Mouse (Mus musculus): ENCODE data around the gene Lrba. TPM values are rescaled to one million over a fixed set of nuclear protein-coding genes. Genes with fewer than 3 reads are reported as not detected.

The Lrba gene
- total RNA-seq, 2 experiments from 2014 or later: 29.5 to 30.2 TPM

DNA sequence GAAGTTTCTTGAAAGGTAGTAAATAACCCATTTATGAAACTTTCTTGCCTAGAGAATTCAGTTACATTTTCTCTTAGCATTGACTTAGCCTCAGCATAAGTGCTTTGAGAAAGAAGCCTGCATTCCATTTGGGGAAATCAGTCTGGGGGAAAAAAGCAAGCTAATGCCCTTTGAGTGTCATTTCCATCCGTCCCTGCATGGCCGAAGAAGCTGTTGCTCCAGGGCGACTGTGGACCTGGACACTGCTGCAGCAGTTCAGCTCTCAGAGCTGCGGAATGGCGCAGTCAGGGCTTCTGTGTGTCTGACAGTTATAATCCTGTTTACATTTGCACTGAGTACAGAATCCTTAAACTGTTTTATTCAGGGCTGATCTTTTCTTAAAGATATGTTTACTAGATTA lies 327.7 kb downstream of the Lrba start:
- no peak for DNase-seq (ENCODE audit: low spot score in 2 of 2)

DNA sequence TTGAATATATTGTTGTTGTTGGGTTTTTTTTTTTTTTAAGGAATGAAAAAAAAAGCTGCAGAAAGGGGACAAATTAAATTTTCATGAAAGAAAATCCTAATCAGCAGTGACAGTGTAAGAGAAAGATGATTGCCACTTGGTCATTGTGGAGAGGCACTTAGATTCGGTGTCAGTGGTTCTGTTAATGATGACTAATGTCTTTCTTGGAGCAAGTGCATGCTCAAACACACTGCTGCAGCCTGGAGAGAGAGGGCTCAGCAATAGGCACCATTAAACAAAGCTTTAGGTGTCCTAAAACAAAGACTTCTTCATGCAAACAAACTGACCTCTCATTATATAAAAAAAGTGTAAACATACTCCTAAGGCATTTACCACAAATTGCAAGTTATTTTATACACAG lies 334.5 kb downstream of the Lrba start:
- no peak for DNase-seq (ENCODE audit: low spot score in 2 of 2)

DNA sequence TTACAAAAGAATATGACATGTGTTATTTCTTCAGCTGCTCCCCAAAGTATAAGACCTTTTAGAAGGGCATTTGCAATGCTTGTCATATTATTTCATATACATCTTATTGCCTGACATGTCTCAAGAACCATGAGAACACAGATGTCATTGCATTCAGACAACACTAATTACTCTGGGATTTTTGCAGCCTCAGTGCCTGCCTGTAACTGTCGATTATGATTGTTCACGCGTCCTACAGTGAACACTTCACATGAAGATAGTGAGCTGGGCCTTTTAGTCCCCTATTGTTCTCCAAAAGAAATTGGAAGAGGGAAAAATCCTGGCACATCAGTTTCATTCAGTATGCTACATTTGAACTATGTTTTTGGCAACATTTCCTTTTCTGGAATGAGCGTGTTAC lies 335.2 kb downstream of the Lrba start:
- no peak for DNase-seq (ENCODE audit: low spot score in 2 of 2)

DNA sequence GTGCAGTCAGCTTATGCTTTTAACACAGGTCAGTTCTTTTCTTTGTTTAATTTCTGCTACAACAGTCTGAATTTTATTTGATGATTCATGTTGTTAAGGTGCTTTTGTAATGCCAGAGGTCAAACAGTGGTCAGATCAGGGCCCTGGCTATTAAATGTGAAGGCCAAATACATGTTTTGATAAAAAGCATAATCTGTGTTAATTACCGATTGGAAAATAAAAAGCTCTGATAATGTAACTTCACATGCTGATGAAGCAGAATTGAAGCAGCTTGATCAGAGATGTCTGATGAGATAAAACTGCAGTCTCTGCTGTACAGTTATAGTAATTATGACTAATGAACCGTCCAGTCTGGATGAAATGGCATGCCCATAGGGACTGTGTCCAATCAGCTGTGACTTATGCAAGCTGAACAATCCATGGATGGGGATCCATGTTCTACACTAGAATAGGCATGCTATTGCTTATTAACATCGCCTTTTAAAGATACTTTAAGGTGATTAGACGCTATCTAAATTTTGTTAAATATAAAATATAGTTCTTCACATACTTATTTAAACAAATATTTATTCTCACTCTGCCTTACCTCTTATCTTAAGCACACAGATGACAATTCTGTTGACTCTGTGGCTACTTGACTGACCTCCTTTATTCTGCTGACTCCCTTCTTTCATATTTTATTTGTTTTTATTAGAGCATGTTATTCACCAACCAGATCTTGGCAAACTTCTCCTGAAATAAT lies 336.0 kb downstream of the Lrba start:
- DNase-seq (ENCODE audit: low spot score in 2 of 2): no peak

DNA sequence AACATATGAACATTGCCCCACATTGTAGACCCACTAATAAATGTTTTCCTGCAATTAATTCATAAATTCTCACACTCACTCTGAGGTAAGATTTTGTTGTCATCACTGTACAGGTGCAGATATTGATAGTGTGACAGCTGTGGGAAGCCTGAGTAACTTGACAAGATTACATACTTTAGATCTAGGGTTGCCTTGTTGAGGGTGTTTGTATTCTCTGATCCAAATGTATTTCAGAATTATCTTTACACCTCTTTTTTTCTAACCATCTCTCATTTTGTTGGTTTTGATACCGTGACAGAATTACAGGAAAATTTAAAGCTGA lies 336.5 kb downstream of the Lrba start:
- DNase-seq (ENCODE audit: low spot score in 2 of 2): no peak

DNA sequence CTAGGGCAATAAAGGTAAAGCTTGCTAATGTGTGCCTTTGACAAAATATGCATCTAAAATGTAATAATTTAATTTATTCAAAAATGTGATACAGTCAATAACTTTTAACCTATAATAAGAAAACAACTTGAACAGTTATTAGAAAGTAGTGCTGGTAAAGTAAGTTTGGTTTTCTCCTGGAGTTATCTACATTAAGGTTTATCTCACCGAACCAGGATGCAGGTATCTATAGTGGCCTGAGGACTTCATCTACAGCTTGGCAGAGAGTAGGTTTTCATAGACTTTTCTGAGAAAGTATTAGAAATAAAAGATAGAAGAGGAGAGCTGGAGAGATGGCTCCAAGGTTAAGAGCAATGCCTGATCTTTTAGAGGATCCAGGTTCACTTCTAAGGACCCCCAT lies 336.9 kb downstream of the Lrba start:
- DNase-seq (ENCODE audit: low spot score in 2 of 2): no peak

DNA sequence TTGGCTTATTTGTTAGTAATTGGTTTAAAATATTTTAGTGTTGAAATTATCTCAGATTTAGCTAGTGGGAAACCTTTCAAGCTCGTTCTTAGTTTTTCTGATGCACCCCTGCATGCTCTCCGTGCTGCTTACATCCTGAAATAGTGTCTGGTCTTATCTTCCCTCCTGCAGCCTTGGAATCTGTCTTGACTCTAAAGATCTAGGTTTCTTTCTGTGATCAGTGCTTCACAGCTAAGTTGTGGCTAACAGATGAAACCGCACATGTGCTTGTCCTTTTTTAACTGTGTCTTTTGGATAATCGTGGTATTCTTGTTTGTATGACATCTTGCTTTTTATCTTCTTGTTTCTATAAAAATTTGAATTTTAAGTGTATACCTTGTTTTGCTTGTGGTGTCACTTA lies 342.8 kb downstream of the Lrba start:
- DNase-seq (ENCODE audit: low spot score in 2 of 2): no peak

DNA sequence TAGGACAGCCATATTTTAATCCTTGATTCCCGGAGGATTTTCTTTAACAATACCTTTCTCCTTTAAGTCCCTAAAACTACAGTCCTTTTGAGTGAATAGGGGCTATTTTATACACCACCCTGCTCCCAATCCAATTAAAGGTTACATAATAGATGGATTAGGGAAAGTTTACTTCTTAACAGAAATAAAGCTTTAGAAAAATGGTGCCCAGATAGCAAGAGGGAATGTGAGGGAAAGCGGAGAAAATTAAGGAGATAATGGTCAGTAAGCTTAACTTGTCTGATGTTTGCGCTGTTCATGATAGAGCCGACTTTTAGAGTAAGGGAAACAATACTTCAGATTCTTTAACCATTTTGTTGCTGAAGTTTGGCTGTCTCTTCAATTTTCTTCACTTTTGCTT lies 347.0 kb downstream of the Lrba start:
- DNase-seq (ENCODE audit: low spot score in 2 of 2): no peak

DNA sequence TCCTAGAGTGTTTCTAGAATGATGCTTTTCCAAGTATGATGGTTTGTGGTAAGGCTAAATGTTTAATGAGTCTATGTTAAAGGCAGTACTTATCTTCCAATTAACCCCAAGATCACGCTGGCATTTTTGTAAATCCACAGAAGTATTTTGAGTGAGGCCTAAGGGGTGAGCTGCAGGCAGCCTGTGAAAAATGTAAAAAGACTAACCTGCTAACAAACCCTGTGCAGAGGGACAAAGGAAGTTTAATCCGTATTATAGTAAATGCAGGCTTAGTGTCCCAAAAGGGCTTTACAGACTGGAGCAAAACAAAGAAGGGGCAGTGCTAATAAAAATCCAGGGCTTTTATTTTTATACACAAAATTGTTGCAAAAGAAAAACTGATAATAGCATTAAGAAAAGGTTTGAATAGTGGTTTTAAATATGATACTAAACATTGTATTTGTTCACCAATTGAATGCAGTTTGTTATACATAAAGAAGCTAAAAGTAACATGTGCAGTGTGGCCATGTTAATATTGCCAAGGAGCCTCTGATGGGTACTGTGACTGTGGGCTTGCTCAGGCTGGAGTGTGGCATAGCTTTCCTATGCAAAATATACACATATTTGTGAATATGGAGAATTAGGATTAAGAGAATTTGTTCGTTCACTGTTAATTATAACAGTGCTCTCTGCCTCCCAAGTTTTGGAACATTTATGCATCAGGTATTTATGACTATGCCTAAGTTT lies 348.2 kb downstream of the Lrba start:
- no peak for DNase-seq (ENCODE audit: low spot score in 2 of 2)

DNA sequence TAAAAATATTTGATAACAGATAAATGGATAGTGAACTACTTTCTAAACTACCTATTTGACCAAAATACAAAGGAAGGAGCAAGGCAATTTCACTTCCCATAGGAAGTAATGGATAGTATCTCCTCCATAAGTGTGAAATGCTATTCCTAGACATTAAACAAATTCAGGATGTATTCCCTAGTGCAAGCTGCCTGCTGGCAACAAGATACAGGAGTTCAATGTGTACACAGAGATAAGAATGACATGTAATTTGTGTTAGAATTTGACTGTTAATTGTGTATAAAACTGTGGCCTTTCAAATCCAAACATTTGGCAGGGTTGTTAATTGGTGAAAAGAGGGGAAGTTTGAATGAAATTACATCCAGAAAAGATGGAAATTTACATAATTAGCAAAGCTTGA lies 350.8 kb downstream of the Lrba start:
- DNase-seq (ENCODE audit: low spot score in 2 of 2): no peak

DNA sequence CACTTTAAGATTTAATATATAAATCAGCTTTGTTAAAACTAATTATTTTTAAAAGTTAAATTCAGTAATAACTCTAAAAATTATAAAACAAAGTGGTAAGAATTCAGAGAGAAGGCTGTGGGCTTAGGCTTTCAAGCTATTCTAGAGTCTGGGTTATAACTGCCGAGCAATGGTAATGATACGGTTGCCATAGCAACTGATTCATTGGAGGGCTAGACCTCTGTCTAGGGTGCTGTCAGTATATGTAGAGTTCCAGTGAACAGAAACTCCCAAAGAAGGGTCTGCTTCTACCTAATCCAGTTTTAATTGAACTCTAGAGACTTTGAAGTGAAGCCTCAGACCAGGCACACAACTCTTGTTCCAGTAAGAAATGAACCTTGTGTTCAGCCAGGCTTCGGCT lies 377.8 kb downstream of the Lrba start:
- no peak for DNase-seq (ENCODE audit: low spot score in 2 of 2)

DNA sequence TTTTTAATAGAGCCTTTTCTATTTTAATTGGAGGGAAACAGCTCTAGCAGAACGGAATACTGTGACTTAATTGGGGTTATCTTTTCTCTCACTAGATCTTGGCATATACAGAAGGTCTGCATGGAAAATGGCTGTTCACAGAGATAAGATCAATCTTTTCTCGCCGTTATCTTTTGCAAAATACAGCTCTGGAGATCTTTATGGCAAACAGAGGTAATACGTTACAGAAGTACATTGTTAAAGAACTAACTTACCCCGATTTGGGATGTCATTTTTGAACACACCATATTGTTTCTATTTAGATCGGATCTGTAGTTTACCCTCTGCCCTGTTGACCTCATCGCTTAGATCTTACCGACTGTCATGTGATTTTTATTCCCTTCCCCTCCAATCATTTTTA lies 381.3 kb downstream of the Lrba start:
- no peak for DNase-seq (ENCODE audit: low spot score in 2 of 2)

DNA sequence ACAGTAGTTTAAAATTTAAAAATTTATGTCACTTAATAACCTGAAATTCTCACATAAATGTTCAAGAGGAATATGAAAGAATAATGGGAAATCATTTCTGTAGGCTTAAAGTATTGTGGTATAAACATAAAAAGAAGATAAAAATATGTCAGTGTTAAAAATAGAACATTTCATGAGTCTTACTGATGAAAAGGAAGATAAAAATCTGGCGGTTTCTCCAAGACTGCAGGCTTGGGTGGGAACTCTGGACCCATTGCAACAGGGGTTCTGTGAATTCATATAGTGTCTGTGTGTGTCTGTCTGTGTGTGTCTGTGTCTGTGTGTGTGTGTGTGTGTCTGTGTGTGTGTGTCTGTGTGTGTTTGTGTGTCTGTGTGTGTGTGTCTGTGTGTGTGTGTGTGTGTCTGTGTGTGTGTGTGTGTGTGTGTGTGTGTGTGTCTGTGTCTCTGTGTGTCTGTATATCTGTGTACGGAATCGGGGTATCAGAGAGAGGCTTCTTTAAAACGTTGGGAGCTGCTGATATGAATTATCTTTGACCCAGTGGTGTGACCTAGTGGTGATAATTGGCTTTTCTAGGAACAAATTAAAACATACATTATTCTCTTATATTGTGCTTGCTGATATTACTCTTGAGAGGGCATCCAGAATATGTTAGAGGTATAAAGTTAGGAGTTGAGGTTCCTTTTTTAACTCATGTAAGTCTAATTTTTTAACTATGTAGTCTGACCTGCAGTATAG lies 402.7 kb downstream of the Lrba start:
- DNase-seq (ENCODE audit: low spot score in 2 of 2): no peak

DNA sequence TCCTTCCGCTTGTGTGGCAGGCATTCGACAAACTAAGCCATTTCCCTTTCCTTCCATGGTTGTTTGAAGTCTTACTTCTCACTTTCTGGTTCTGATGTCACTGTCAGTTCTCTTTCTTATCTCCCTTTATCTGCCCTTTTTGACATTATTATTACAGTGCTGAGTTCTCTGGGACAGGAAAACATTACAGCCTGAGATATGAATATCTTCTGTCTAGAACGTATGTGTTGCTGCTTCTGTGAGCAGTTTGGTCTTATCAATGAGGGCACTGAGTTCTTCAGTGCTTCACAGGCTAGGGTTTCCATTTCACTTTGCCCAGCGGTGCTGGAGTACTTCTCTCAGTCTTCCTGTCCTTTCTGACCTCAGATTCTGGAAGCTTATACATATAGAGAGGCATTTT lies 404.9 kb downstream of the Lrba start:
- no peak for DNase-seq (ENCODE audit: low spot score in 2 of 2)

DNA sequence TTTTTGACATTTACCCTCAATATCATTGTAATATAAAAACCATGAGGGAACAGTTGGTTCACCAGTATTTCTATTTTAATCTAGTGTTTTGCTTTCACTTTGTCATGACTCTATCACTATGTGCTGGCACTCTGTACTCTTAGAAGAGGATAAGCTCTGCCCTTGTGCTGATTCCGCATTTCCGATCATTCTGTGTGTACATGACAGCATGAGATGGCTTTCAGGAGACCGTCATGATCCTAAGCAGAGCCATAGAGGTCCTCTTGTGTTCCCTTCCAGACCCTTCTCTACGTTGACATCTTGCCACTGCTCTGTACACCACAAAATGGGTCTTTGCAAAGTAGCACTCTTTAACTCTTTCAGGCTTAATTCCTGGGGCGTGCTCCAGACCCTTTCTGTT lies 411.0 kb downstream of the Lrba start:
- DNase-seq (ENCODE audit: low spot score in 2 of 2): peak in 1 of 2 experiments; percentile 42

DNA sequence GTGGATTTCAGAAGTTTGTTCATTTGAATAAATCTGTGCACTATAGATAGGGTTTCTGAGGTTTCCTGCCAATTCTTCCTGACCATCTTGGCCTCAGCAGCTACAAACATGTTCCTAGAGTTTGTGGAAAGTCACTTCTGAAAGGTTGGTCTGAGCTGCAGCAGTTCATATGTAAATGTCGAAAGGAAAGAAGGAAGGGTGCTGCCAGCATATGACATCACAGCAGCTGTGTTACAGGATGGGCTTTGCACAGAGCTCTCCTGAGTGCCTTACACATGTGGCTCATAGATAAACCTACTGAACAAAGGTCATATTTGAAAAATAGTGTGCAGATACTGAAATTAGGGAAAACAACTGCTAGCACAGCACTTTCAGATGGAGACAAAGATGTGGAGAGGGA lies 411.5 kb downstream of the Lrba start:
- DNase-seq (ENCODE audit: low spot score in 2 of 2): no peak

DNA sequence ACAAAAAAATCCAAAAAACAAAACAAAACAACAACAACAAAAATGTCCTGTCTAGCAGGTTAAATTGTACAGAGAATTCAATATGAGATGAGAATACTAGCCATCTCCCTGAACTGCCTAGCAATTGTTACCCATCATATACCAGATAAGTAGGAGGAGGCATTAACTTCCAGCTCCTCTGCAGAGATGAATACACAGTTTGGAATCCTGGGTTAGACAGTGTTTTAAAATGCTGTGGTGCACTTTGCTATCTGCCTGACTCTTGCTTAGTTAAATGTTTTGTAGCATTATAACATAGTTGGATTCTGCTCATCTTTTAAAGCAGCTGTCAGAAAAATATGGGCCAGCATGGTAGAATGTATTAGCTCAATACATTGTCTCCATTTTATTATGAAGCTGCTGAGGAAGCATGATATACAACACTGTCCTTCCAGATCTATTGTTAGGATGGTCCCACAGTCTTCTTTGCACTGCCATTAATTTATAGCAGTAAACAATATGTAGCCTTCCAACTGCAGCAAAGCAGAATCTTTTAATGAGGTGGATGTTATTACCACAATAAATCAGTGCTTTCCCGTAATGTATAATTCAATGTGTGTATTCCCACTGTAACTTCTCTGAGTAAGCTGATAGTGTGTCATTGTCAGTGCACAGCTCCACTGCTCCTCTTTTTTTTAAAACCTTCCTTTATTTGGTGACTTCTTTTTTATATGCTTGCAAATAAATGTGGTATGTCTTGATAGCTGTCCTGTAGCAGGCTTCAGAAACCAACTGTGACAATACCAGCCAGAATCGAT lies 414.3 kb downstream of the Lrba start:
- no peak for DNase-seq (ENCODE audit: low spot score in 2 of 2)

DNA sequence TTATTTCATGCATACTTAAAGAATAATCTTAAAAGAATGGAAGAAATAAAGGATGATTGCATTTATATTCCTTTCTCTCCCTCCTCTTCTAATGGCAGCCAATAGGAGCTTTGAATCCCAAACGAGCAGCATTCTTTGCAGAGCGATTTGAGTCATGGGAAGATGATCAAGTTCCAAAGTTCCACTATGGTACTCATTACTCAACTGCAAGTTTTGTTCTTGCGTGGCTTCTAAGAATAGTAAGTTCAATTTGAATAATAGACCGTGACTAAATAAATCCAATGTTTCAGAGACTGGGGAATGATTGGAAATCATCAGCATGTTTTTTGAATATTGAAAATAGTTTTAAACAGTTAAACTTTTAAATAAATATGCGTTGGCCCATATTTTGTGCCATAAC lies 416.9 kb downstream of the Lrba start:
- DNase-seq (ENCODE audit: low spot score in 2 of 2): no peak

DNA sequence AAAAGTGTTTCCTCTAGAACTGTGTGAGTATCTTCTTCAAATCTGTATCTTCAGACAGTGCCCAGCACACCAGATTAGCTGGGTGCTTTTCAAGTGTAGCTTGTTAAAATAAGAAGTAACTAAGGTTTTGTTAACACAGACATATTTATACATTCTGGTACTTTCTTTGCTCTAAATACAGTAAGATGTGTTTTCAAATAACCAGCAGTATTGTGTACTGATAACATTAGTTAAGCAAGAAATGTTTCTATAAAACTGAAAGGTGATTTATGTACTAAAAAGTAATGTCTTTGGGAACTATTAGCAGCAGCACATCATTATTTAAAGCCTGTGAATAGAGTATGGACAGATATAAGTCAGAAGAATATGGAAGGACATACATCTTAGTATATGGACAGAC lies 417.3 kb downstream of the Lrba start:
- DNase-seq (ENCODE audit: low spot score in 2 of 2): no peak

DNA sequence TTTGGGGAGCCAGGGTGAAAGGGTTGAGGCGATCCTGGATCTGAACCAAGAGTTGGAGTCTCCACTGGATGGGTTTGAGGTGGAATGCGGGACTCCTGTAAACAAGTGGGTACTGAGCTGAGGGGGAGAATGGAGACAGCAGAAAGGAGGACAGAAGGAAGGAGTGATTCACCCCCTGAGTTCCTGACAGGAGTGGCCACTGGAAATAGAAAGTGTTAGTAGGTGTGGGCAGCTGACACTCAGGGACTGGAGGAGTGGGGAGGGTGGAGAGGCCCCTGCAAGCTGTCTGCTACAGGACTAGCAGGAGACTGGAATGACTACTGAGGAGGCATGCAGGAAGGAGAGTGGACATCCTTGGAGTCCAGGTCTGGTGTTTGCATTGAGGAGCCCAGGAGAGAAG lies 422.3 kb downstream of the Lrba start:
- no peak for DNase-seq (ENCODE audit: low spot score in 2 of 2)

DNA sequence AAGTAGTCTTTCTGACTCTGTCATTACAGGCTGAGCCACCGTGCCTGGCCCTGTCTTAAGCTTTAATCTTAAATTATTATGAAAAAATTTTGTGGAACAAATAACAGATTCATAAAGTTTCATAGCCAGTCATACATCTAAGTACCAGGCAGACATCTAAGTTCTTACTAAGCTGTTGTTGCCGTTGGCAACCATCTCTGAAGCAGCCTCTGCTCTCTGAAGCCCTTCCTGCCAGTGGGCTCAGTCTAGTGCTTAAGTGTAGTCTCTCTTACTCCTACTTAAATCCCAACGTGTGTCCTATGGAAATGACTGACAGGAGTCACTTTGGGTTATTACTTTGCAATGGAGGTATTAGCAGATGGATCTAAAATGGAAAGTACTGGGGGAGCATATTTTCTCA lies 426.5 kb downstream of the Lrba start:
- no peak for DNase-seq (ENCODE audit: low spot score in 2 of 2)

DNA sequence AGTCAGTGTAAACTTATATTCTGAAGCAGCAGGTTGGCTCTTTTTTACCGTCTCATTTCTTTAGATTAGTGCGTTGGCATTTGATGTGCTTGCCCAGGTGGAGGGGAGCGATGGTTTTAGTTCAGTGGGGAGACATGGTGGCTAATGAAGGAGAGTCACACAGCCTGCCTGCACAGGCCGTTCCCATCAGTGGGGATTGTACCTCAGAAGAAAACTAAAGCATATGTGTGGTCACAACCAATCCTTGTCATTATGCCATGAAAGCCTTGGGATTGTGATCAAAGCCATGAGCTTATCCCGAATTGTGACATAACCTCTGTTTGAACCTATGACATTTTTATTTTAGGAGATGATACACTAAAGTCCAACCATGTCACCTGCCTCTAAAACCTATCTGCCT lies 434.8 kb downstream of the Lrba start:
- no peak for DNase-seq (ENCODE audit: low spot score in 2 of 2)

All from layer of hippocampus, adult 18-20 months (tissue).